Mouse (Mus musculus): Measurements from ENCODE around the gene Pde4b. TPM values are rescaled to one million over a fixed set of nuclear protein-coding genes. Genes with fewer than 3 reads are reported as not detected.

Pde4b gene
- polyA plus RNA-seq, 1 experiment = 14.3 TPM

DNA sequence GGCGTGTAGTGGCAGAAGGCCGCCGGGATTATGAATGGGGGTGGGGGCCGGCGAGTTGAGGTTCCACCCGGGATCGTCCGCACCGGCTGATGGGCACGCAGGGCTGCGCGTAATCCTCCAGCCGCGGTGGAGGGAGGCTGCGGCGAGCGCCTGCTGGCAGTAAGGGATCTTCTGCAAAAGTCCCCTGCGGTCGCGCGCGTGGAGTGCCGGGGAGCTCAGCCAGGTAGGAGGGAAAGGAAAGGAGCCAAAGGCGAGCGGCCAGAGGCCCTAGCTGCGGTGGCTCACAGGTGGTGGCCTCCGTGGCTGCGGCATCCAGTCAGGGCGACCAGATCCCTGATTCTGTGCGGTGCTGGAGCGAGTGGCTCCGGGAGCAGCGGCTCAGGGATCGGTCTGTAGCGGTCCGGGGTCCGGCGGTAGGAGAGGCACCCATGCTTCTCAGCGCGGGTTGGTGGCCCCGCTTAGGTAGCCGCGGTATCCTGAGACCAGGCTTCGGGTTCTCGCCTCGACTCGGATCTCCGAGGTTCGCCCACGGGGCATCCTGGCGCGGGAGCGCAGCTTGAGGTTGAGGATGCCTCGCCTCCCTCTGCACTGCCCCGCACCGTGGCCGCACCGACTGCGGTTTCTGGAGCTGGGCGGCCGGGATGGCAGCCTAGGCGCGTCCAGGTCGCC, 357 bp downstream of the Pde4b start:
- 5% methylated on average over 64 of the region's 64 CpGs for WGBS
- H3K4me3 ChIP-seq (ENCODE audit: extremely low read depth, insufficient read depth, insufficient read length) = no peak overlapping the region
- DNase-seq (ENCODE audit: low read depth in 1 of 2, low spot score in 2 of 2) = no peak

DNA sequence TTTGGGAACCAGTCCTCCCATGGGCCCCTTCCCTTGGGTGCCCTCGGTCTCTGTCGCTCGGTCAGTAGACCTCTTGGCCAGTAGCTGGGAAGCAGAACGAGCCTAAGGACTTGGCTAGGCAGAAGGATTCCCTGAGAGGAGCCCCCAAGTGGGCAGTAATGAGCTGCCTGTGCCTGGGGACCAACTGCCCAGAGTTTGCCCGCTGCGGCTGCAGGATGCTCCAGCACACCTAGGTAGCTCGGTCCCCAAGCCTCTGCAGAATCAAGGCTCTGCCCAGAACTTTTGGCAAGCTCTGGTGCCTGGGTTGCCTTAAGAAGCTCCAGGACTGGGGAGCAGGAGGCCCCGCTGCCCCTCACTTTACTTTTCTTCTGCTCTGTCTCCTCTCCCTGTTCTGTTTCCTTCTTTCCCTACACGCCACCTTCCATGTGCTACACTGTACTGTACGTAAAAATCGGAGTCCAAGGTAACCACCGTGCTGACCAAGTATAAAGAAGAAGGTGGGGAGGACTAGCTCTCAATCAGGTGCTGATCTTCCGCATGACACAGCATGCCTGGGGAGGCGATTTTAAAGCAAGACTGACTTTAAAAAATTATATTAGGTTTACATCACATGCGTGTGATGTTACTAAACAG, 1.0 kb downstream of the Pde4b start:
- Histone ChIP-seq H3K27ac (ENCODE audit: insufficient read depth, low read length) (no peak overlapping the region), H3K36me3 (ENCODE audit: control insufficient read depth, insufficient read depth, low read length) (no peaks in the 10 kb centered on the region), H3K4me3 (ENCODE audit: extremely low read depth, insufficient read depth, insufficient read length) (no peak overlapping the region), H3K27me3 (ENCODE audit: control insufficient read depth, insufficient read depth, low read length) (peaks cover 8% of the 10 kb centered on the region; the same call in 1 of the 2 replicates), H3K4me1 (ENCODE audit: control insufficient read depth, insufficient read depth, insufficient read length) (no peaks in the 10 kb centered on the region)
- WGBS = 37% methylated on average over 15 of the region's 15 CpGs
- TF ChIP-seq CTCF (IDR thresholded peaks at IDR 0.05; ENCODE audit: extremely low read depth, insufficient read depth, insufficient read length, insufficient replicate concordance) (no peak), POLR2A (IDR thresholded peaks at IDR 0.05; ENCODE audit: low read depth, low read length) (no peak)
- no peak for DNase-seq (ENCODE audit: low read depth in 1 of 2, low spot score in 2 of 2)

More for the DNA sequence above, 357 bp downstream of the Pde4b start:
- H3K4me1 ChIP-seq (ENCODE audit: control insufficient read depth, insufficient read depth, insufficient read length) = no peaks in the 10 kb centered on the region
- no peak overlapping the region for H3K27ac ChIP-seq (ENCODE audit: insufficient read depth, low read length)
- no peaks in the 10 kb centered on the region for H3K36me3 ChIP-seq (ENCODE audit: control insufficient read depth, insufficient read depth, low read length)
- TF ChIP-seq POLR2A (IDR thresholded peaks at IDR 0.05; ENCODE audit: low read depth, low read length) (no peak), CTCF (IDR thresholded peaks at IDR 0.05; ENCODE audit: extremely low read depth, insufficient read depth, insufficient read length, insufficient replicate concordance) (no peak)
- H3K27me3 ChIP-seq (ENCODE audit: control insufficient read depth, insufficient read depth, low read length) = peaks cover 8% of the 10 kb centered on the region; the same call in 1 of the 2 replicates

DNA sequence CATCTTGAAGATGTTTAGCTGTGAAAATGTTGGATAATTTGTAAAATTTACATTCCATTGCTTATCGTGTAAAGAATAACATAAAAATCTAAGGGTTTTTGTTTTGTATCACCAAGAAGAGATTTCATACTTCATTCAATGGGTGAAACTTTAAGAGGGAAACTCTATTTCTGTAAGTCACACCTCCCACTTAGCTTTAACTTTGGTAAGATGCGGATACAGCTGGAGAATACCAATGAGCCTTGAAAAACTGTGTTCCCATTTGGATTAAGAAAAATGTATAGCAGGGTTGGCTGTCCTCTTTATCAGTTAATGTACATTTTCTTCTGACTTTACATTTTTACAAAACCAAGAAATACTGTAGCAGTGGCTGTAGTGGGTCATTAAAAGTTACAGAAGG, 8.5 kb downstream of the Pde4b start:
- Histone ChIP-seq H3K27ac (ENCODE audit: insufficient read depth, low read length) (no peak overlapping the region), H3K4me3 (ENCODE audit: extremely low read depth, insufficient read depth, insufficient read length) (no peak overlapping the region), H3K27me3 (ENCODE audit: control insufficient read depth, insufficient read depth, low read length) (no peaks in the 10 kb centered on the region), H3K36me3 (ENCODE audit: control insufficient read depth, insufficient read depth, low read length) (no peaks in the 10 kb centered on the region), H3K4me1 (ENCODE audit: control insufficient read depth, insufficient read depth, insufficient read length) (no peaks in the 10 kb centered on the region)
- DNase-seq (ENCODE audit: low read depth in 1 of 2, low spot score in 2 of 2) = no peak
- 94% methylated on average over 2 of the region's 2 CpGs for WGBS
- TF ChIP-seq POLR2A (IDR thresholded peaks at IDR 0.05; ENCODE audit: low read depth, low read length) (no peak), CTCF (IDR thresholded peaks at IDR 0.05; ENCODE audit: extremely low read depth, insufficient read depth, insufficient read length, insufficient replicate concordance) (no peak)

DNA sequence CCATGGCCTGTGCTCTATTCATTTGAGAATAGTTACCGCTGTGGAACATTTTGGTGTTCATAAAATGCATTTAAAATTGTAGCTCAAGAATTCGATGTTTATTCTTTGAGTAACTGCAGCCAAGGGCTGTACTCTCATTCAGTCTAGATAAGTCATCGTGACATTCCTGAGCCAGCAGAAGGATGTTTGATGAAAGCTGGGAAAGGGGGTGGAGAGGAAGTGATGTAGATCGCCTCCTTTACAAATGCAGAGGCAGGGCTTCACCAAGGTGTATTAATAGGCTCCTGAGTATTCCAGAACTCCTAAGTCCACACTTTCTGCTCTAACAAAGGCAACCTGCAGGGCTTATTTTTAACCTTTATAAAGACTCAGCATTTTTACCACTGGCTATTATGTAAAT, 14.9 kb downstream of the Pde4b start:
- Histone ChIP-seq H3K36me3 (ENCODE audit: control insufficient read depth, insufficient read depth, low read length) (no peaks in the 10 kb centered on the region), H3K27ac (ENCODE audit: insufficient read depth, low read length) (no peak overlapping the region), H3K4me3 (ENCODE audit: extremely low read depth, insufficient read depth, insufficient read length) (no peak overlapping the region), H3K4me1 (ENCODE audit: control insufficient read depth, insufficient read depth, insufficient read length) (no peaks in the 10 kb centered on the region), H3K27me3 (ENCODE audit: control insufficient read depth, insufficient read depth, low read length) (no peaks in the 10 kb centered on the region)
- 77% methylated on average over 4 of the region's 4 CpGs for WGBS
- TF ChIP-seq POLR2A (IDR thresholded peaks at IDR 0.05; ENCODE audit: low read depth, low read length) (no peak), CTCF (IDR thresholded peaks at IDR 0.05; ENCODE audit: extremely low read depth, insufficient read depth, insufficient read length, insufficient replicate concordance) (no peak)
- DNase-seq (ENCODE audit: low read depth in 1 of 2, low spot score in 2 of 2) = no peak

DNA sequence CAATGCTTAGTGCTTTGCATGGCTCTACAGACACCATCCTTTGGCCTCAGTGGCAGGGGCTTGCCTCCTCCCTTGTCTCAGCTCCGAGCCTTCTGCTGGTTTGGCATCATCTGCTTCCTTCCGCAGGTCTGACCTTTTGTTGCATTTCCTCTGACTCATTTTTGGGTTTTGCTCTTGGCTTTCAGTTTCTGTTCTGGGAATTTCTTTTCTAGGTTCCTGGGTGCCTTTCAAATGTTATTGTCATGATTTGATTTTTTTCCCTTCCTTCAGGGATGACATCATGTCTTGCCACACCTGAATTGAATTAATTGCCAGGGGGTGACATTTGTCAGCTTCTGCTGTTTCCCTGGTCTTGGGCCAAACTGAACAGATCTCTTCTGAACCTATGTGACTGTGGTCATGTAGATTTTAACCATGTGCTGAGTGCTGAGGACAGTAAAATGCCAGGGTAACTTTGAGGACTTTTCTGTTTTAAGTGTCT, 17.2 kb downstream of the Pde4b start:
- H3K4me1 ChIP-seq (ENCODE audit: control insufficient read depth, insufficient read depth, insufficient read length) = no peaks in the 10 kb centered on the region
- no peak for DNase-seq (ENCODE audit: low read depth in 1 of 2, low spot score in 2 of 2)
- 11% methylated on average over 2 of the region's 2 CpGs for WGBS
- TF ChIP-seq CTCF (IDR thresholded peaks at IDR 0.05; ENCODE audit: extremely low read depth, insufficient read depth, insufficient read length, insufficient replicate concordance) = no peak
- TF ChIP-seq POLR2A (IDR thresholded peaks at IDR 0.05; ENCODE audit: low read depth, low read length) = no peak
- H3K4me3 ChIP-seq (ENCODE audit: extremely low read depth, insufficient read depth, insufficient read length) = no peak overlapping the region
- H3K27me3 ChIP-seq (ENCODE audit: control insufficient read depth, insufficient read depth, low read length) = no peaks in the 10 kb centered on the region
- H3K27ac ChIP-seq (ENCODE audit: insufficient read depth, low read length) = no peak overlapping the region
- H3K36me3 ChIP-seq (ENCODE audit: control insufficient read depth, insufficient read depth, low read length) = no peaks in the 10 kb centered on the region

DNA sequence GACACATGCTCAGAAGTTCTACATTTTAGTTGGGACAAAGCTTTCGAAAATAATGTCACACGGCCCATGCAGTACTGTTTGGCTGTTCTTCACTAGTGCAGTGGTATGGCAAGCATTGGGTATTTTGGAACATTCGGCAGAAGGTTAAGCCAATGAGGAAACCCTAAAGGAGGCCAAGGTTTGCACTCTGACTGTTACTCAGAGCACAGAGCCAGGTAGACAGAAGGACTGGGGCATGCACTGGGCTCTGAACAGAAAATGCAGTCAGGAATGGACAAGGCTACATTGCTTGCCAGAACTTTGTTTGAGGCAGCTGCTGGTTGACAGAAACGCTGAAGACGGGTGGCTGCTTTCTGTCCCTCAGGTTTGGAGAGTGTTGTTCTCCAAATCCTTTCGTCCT, 19.4 kb downstream of the Pde4b start:
- Histone ChIP-seq H3K27ac (ENCODE audit: insufficient read depth, low read length) (no peak overlapping the region), H3K27me3 (ENCODE audit: control insufficient read depth, insufficient read depth, low read length) (no peaks in the 10 kb centered on the region), H3K36me3 (ENCODE audit: control insufficient read depth, insufficient read depth, low read length) (no peaks in the 10 kb centered on the region), H3K4me1 (ENCODE audit: control insufficient read depth, insufficient read depth, insufficient read length) (no peaks in the 10 kb centered on the region), H3K4me3 (ENCODE audit: extremely low read depth, insufficient read depth, insufficient read length) (no peak overlapping the region)
- WGBS = 90% methylated on average over 6 of the region's 6 CpGs
- TF ChIP-seq CTCF (IDR thresholded peaks at IDR 0.05; ENCODE audit: extremely low read depth, insufficient read depth, insufficient read length, insufficient replicate concordance) (no peak), POLR2A (IDR thresholded peaks at IDR 0.05; ENCODE audit: low read depth, low read length) (no peak)
- DNase-seq (ENCODE audit: low read depth in 1 of 2, low spot score in 2 of 2) = no peak

DNA sequence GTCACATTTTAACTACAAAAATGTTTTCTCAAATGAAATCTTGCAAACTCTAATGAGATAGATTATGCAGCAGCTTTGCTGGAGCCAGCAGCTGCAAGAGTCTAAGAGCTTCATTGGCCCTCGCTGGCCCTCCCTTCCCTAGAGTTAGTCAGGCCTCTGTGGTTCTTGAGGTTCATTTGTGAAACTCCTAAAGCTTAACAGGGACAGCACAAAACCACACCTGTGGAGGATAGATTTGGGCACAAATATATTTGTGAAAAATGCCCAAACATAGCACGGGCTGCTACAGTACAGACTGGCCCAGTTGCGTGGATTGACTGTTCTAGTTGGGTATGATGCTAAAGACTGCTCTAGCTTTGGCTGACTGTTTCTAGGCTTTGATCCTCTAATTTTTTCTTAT, 32.1 kb downstream of the Pde4b start:
- no peak overlapping the region for H3K4me3 ChIP-seq (ENCODE audit: extremely low read depth, insufficient read depth, insufficient read length)
- no peaks in the 10 kb centered on the region for H3K4me1 ChIP-seq (ENCODE audit: control insufficient read depth, insufficient read depth, insufficient read length)
- no peaks in the 10 kb centered on the region; the same call in 1 of the 2 replicates for H3K27me3 ChIP-seq (ENCODE audit: control insufficient read depth, insufficient read depth, low read length)
- no peak for DNase-seq (ENCODE audit: low read depth in 1 of 2, low spot score in 2 of 2)
- no peaks in the 10 kb centered on the region for H3K36me3 ChIP-seq (ENCODE audit: control insufficient read depth, insufficient read depth, low read length)
- H3K27ac ChIP-seq (ENCODE audit: insufficient read depth, low read length) = no peak overlapping the region
- WGBS = 85% methylated on average over 3 of the region's 3 CpGs
- TF ChIP-seq CTCF (IDR thresholded peaks at IDR 0.05; ENCODE audit: extremely low read depth, insufficient read depth, insufficient read length, insufficient replicate concordance) (no peak), POLR2A (IDR thresholded peaks at IDR 0.05; ENCODE audit: low read depth, low read length) (no peak)

Measured in spleen, adult 2 months (tissue).